Mouse (Mus musculus) embryo, embryonic 11 days (tissue): Measurements from ENCODE around the gene Pum1.
A peak's percentile ranks its signal among the peaks of the same experiment; 100 is the strongest.

ENCODE experiments used
- DNase-seq: peaks from one replicate; pipeline ENCODE4 v3.0.0-alpha.2; 2015

The Pum1 gene

DNA sequence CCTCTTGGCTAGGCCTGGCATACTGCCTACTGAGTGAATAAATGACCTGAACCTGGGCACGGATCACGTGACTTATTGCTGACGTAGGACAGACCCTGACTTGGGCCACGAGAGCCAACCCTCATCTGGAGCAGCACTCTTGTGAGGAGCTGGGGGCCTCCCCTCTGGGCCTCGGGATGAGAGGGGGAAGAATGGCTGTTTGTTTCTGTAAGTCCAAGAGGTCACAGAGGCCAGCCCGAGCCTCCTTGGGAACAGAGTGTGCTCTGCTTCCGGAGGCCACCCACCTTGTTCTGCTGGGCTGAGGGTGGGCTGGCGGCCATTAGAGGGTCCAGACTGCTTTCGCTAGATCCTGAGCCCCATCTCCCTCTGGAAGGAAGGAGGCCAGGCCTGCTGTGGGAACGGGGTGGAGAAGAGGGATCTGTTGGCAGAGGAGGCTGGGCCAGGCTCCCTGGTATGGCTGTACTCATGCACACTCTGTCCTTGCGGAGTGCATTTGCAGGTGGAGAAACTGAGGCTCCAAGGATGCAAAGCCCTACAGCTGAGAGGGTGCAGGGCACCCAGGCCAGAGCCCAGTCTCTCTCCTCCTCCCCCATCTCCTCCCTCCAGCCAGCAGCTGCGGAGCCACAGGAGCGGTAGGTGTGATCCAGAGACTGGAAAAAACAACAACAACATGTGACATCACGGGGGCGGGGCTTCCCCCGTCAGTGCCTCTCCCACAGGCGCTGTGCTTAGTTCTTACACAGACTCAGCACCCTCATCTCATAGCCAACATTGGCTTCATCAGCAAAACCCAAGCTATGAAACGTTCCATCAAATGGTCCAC, 165.9 kb downstream of the Pum1 start:
- DNase-seq = peak; percentile 84
